8 mouse cellular contexts compared by ENCODE assay signal in genomic region chr8:120407701-120408240, GRCm38 (mm10).
DNase-seq lines count a peak whose midpoint lies in the region; ATAC-seq and TF ChIP-seq lines count a peak whose summit lies in the region.

No protein-coding gene starts in this region.

- ATAC-seq in forebrain, embryonic 15.5 days (replicated peaks), result 0 out of 2 replicates have a peak, but pooled peaks have one; percentile 28
- ATAC-seq in hindbrain, postnatal 0 days, result peak; percentile 57; the same call in 1 of the 2 replicates
- peak; percentile 30 for ATAC-seq in liver, embryonic 16.5 days (ENCODE audit: low read depth)
- peak; percentile 68 for ATAC-seq in neutrophil, adult 5-6 weeks (ENCODE audit: extremely low read depth, insufficient number of reproducible peaks, low FRiP score, poor library complexity, severe bottlenecking)
- ATAC-seq in frontal cortex, adult (ENCODE audit: low TSS enrichment), result no peak

- H3K36me3 ChIP-seq in C2C12 (ENCODE audit: control insufficient read depth, insufficient read depth), result no peaks in the 10 kb centered on the region
- H3K36me3 ChIP-seq in forebrain, embryonic 15.5 days, result no peaks in the 10 kb centered on the region
- H3K36me3 ChIP-seq in hindbrain, postnatal 0 days (ENCODE audit: insufficient read depth, low read length), result no peaks in the 10 kb centered on the region
- no peaks in the 10 kb centered on the region for H3K36me3 ChIP-seq in liver, embryonic 16.5 days (ENCODE audit: control insufficient read depth, insufficient read depth)

- no peaks in the 10 kb centered on the region for H3K79me3 ChIP-seq in C2C12 (ENCODE audit: low read depth)

- H3K27ac ChIP-seq in forebrain, embryonic 15.5 days (replicated peaks), result peak overlapping the region; percentile 24; the same call in 1 of the 2 replicates
- H3K27ac ChIP-seq in hindbrain, postnatal 0 days, result peak overlapping the region; percentile 46
- no peak overlapping the region for H3K27ac ChIP-seq in liver, embryonic 16.5 days (ENCODE audit: low read length)

- no peak overlapping the region for H3ac ChIP-seq in C2C12 (ENCODE audit: control insufficient read depth, insufficient read length, low read depth)

- no peak overlapping the region for H3K4me2 ChIP-seq in forebrain, embryonic 15.5 days (replicated peaks)
- no peak overlapping the region for H3K4me2 ChIP-seq in hindbrain, postnatal 0 days (ENCODE audit: low read depth, low read length)
- H3K4me2 ChIP-seq in liver, embryonic 16.5 days (ENCODE audit: low read depth, low read length), result peak overlapping the region; percentile 17; the same call in 1 of the 2 replicates

- no peaks in the 10 kb centered on the region for H3K79me2 ChIP-seq in C2C12 (ENCODE audit: control insufficient read depth, insufficient read depth)

- 12% methylated on average over 9 of the region's 9 CpGs for WGBS in forebrain, embryonic 15.5 days
- 23% methylated on average over 9 of the region's 9 CpGs for WGBS in hindbrain, postnatal 0 days
- WGBS in liver, embryonic 16.5 days (ENCODE audit: insufficient replicate concordance), result 19% methylated on average over 9 of the region's 9 CpGs

- no peaks in the 10 kb centered on the region for H3K9me3 ChIP-seq in forebrain, embryonic 15.5 days
- no peaks in the 10 kb centered on the region for H3K9me3 ChIP-seq in hindbrain, postnatal 0 days (ENCODE audit: low read length)
- no peaks in the 10 kb centered on the region for H3K9me3 ChIP-seq in liver, embryonic 16.5 days (replicated peaks; ENCODE audit: control insufficient read depth, low read length)

- H3K4me3 ChIP-seq in C2C12 (ENCODE audit: insufficient read depth, poor library complexity, severe bottlenecking), result no peak overlapping the region
- H3K4me3 ChIP-seq in forebrain, embryonic 15.5 days, result no peak overlapping the region
- H3K4me3 ChIP-seq in hindbrain, postnatal 0 days (ENCODE audit: low read length), result no peak overlapping the region
- H3K4me3 ChIP-seq in liver, embryonic 16.5 days (ENCODE audit: low read depth, low read length), result no peak overlapping the region

- no peaks in the 10 kb centered on the region for H3K27me3 ChIP-seq in C2C12 (ENCODE audit: control insufficient read depth, insufficient read depth, insufficient read length)
- no peaks in the 10 kb centered on the region for H3K27me3 ChIP-seq in forebrain, embryonic 15.5 days
- no peaks in the 10 kb centered on the region for H3K27me3 ChIP-seq in hindbrain, postnatal 0 days (ENCODE audit: insufficient read depth, low read length)
- H3K27me3 ChIP-seq in liver, embryonic 16.5 days (ENCODE audit: control insufficient read depth, insufficient read depth, low read depth, low read length), result no peaks in the 10 kb centered on the region

- no peak overlapping the region for H3K9ac ChIP-seq in forebrain, embryonic 15.5 days (replicated peaks)
- no peak overlapping the region for H3K9ac ChIP-seq in hindbrain, postnatal 0 days (replicated peaks; ENCODE audit: low read length)
- H3K9ac ChIP-seq in liver, embryonic 16.5 days (ENCODE audit: low read depth, low read length), result no peak overlapping the region; the same call in 1 of the 2 replicates

- peak; percentile 85 for TF ChIP-seq CTCF in C2C12 (IDR thresholded peaks at IDR 0.05; ENCODE audit: control insufficient read depth, insufficient read depth, insufficient read length)
- TF ChIP-seq CTCF in hindbrain, postnatal 0 days (IDR thresholded peaks at IDR 0.05; ENCODE audit: low read depth), result peak; percentile 81

- peaks cover 68% of the 10 kb centered on the region for H3K4me1 ChIP-seq in forebrain, embryonic 15.5 days
- H3K4me1 ChIP-seq in hindbrain, postnatal 0 days (ENCODE audit: insufficient read depth, low read length), result peaks cover 18% of the 10 kb centered on the region
- peaks cover 38% of the 10 kb centered on the region for H3K4me1 ChIP-seq in liver, embryonic 16.5 days (ENCODE audit: control insufficient read depth, low read depth, low read length)

- DNase-seq in WW6 (ENCODE audit: low read depth, low spot score), result peak; percentile 58
- DNase-seq in hindbrain, postnatal 0 days (ENCODE audit: low spot score), result peak; percentile 77
- DNase-seq in layer of hippocampus, postnatal 36 days, result no peak

TF ChIP-seq in C2C12, 6 proteins besides CTCF, POLR2A, EP300 and RAD21:
- no peak for TF ChIP-seq CEBPB (IDR thresholded peaks at IDR 0.05; ENCODE audit: low read depth)
- no peak for TF ChIP-seq MYOG (IDR thresholded peaks at IDR 0.05; ENCODE audit: control insufficient read depth, extremely low read depth, insufficient read length)
- no peak for TF ChIP-seq MYOD1 (IDR thresholded peaks at IDR 0.05; ENCODE audit: control insufficient read depth, insufficient read length, low read depth)
- TF ChIP-seq USF1 (IDR thresholded peaks at IDR 0.05; ENCODE audit: low read depth), result no peak

Comparison
In these comparisons a context has a peak if more than half of its experiments do, and no peak if none do; other contexts are left out.
1. DNase-seq: peak in WW6 (single experiment) and hindbrain, postnatal 0 days (single experiment); none in layer of hippocampus, postnatal 36 days (0 of 2).